Mouse (Mus musculus): Measurements from ENCODE around the gene Aph1a. TPM values are rescaled to one million over a fixed set of nuclear protein-coding genes. Genes with fewer than 3 reads are reported as not detected.
A peak's percentile ranks its signal among the peaks of the same experiment; 100 is the strongest.

Aph1a gene
- total and polyA plus RNA-seq, 2 experiments from 2014 or later = 46.0 to 77.2 TPM

DNA sequence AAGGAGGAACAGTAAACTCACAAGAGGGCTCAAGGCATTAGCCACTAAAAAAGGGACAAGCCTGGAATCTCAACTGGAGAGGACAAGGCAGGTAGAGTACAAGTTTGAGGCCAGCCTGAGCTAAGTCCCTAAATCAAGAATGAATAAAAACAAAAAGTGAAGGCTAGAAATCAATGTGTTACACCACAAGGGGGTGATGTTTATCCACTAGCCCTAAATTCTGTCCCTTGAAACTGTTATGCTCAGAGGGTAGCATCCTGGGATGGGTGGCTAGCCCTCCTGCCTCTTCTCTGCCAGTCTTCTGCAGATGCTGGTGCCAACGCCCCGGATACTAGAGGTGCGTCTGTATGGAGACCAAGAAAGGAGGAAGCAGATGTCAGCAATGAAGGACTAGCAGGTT is 33.4 kb upstream of the Aph1a start:
- Histone ChIP-seq H3K27ac (ENCODE audit: low read depth, low read length) (no peak overlapping the region), H3K9ac (no peak overlapping the region), H3K4me2 (ENCODE audit: low read depth) (no peak overlapping the region), H3K27me3 (ENCODE audit: insufficient read depth, low read length) (no peaks in the 10 kb centered on the region), H3K4me1 (ENCODE audit: insufficient read depth) (no peaks in the 10 kb centered on the region), H3K9me3 (ENCODE audit: low read length) (no peaks in the 10 kb centered on the region), H3K4me3 (ENCODE audit: low read depth, low read length) (no peak overlapping the region), H3K36me3 (ENCODE audit: insufficient read depth) (peaks cover 14% of the 10 kb centered on the region; the same call in 1 of the 2 replicates)
- WGBS = 86% methylated on average over 3 of the region's 3 CpGs
- no peak for DNase-seq
- no peak for ATAC-seq
- TF ChIP-seq CTCF (IDR thresholded peaks at IDR 0.05; ENCODE audit: low read depth) = peak; percentile 22; the same call in 1 of the 2 replicates

DNA sequence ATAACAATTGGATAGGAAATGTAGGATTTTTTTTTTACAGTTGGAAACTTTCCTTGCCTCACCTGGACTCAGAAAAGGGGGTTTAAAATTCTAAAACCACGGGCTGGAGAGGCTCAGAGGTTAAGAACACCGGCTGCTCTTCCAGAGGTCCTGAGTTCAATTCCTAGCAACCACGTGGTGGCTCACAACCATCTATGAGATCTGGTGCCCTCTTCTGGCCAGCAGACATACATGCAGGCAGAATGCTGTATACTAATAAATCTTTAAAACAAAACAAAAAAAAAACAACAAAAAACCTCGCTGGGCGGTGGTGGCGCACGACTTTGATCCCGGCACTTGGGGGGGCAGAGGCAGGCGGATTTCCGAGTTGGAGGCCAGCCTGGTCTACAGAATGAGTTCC is 32.6 kb upstream of the Aph1a start:
- no peak overlapping the region for H3K27ac ChIP-seq (ENCODE audit: low read depth, low read length)
- H3K4me1 ChIP-seq (ENCODE audit: insufficient read depth) = no peaks in the 10 kb centered on the region
- H3K9me3 ChIP-seq (ENCODE audit: low read length) = no peaks in the 10 kb centered on the region
- H3K4me2 ChIP-seq (ENCODE audit: low read depth) = no peak overlapping the region
- no peaks in the 10 kb centered on the region for H3K27me3 ChIP-seq (ENCODE audit: insufficient read depth, low read length)
- DNase-seq = no peak
- 79% methylated on average over 10 of the region's 10 CpGs for WGBS
- H3K9ac ChIP-seq = no peak overlapping the region
- H3K36me3 ChIP-seq (ENCODE audit: insufficient read depth) = peaks cover 14% of the 10 kb centered on the region; the same call in 1 of the 2 replicates
- no peak overlapping the region for H3K4me3 ChIP-seq (ENCODE audit: low read depth, low read length)
- no peak for ATAC-seq
- peak; percentile 36; the same call in 1 of the 2 replicates for TF ChIP-seq CTCF (IDR thresholded peaks at IDR 0.05; ENCODE audit: low read depth)

DNA sequence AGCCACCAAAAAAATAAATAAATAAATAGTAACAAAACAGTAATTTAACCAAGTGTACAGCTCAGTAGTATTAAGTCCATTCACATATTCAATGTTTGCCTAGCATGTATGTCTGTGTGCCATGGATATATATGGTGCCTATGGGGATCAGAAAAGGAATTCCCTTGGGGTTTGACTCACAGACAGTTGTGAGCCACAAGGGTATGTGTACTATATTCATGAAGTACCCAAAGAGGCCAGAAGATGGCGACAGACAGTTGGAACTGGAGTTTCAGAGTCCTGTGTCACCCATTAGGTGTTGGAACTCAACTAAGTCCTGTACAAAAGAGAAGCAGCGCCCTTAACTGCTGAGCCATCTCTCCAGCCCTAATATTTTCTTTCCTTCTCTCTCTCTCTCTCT is 32.0 kb upstream of the Aph1a start:
- no peak overlapping the region for H3K4me2 ChIP-seq (ENCODE audit: low read depth)
- H3K9ac ChIP-seq = no peak overlapping the region
- no peak overlapping the region for H3K27ac ChIP-seq (ENCODE audit: low read depth, low read length)
- 28% methylated on average over 2 of the region's 2 CpGs for WGBS
- H3K27me3 ChIP-seq (ENCODE audit: insufficient read depth, low read length) = no peaks in the 10 kb centered on the region
- H3K9me3 ChIP-seq (ENCODE audit: low read length) = no peaks in the 10 kb centered on the region
- H3K4me1 ChIP-seq (ENCODE audit: insufficient read depth) = no peaks in the 10 kb centered on the region
- TF ChIP-seq CTCF (IDR thresholded peaks at IDR 0.05; ENCODE audit: low read depth) = peak; percentile 81
- ATAC-seq (peak; percentile 83), DNase-seq (peak; percentile 81)
- H3K4me3 ChIP-seq (ENCODE audit: low read depth, low read length) = no peak overlapping the region
- H3K36me3 ChIP-seq (ENCODE audit: insufficient read depth) = peaks cover 14% of the 10 kb centered on the region; the same call in 1 of the 2 replicates

DNA sequence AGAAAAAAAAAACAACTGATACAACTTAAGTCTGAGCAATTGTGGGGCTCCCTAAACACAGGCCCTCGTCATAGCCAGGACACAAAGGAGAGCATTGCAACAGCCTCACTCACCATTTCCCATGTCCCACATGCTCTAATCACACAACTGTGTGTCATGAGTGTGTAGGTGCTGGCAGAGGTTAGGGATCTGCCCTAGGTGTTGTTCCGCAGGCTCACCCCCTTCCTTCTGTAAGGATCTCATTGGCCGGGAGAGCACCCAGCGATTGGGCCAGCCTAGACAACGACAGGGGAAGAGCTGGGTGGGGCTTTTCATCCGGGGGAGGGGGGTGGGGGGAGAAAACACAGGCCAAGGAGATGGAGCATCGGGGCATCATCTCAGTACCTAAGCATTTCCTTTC is 30.2 kb upstream of the Aph1a start:
- ATAC-seq (no peak), DNase-seq (no peak)
- Histone ChIP-seq H3K9ac (no peak overlapping the region), H3K36me3 (ENCODE audit: insufficient read depth) (peaks cover 18% of the 10 kb centered on the region; the same call in 1 of the 2 replicates), H3K4me1 (ENCODE audit: insufficient read depth) (no peaks in the 10 kb centered on the region), H3K27me3 (ENCODE audit: insufficient read depth, low read length) (no peaks in the 10 kb centered on the region), H3K4me2 (ENCODE audit: low read depth) (no peak overlapping the region), H3K9me3 (ENCODE audit: low read length) (no peaks in the 10 kb centered on the region), H3K4me3 (ENCODE audit: low read depth, low read length) (no peak overlapping the region), H3K27ac (ENCODE audit: low read depth, low read length) (no peak overlapping the region)
- 85% methylated on average over 7 of the region's 7 CpGs for WGBS
- TF ChIP-seq CTCF (IDR thresholded peaks at IDR 0.05; ENCODE audit: low read depth) = no peak

DNA sequence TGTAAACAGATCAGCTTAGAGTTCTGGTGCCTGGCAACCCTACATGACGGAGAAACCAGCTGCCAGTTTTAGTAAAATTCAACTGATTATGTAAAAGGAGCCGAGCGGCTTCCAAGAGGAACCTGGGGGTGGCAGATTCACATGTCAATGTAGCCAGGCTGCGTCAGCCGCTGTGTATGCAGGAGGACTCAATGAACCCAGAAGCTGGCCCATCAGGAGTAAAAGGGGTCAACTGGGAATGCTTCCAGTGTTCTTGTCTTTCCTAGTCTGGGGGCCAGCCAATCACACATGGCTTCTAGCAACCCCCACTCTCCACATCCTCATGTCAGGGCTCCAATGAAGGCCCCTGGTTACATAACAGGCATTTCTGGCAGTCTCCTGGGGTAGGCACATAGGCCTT is 28.7 kb upstream of the Aph1a start:
- no peak overlapping the region for H3K27ac ChIP-seq (ENCODE audit: low read depth, low read length)
- H3K9me3 ChIP-seq (ENCODE audit: low read length) = no peaks in the 10 kb centered on the region
- no peak for DNase-seq
- no peak for TF ChIP-seq CTCF (IDR thresholded peaks at IDR 0.05; ENCODE audit: low read depth)
- no peak overlapping the region for H3K4me2 ChIP-seq (ENCODE audit: low read depth)
- peaks cover 23% of the 10 kb centered on the region; the same call in 1 of the 2 replicates for H3K36me3 ChIP-seq (ENCODE audit: insufficient read depth)
- no peak overlapping the region for H3K4me3 ChIP-seq (ENCODE audit: low read depth, low read length)
- H3K4me1 ChIP-seq (ENCODE audit: insufficient read depth) = no peaks in the 10 kb centered on the region
- H3K9ac ChIP-seq = no peak overlapping the region
- 87% methylated on average over 5 of the region's 5 CpGs for WGBS
- H3K27me3 ChIP-seq (ENCODE audit: insufficient read depth, low read length) = no peaks in the 10 kb centered on the region
- no peak for ATAC-seq

DNA sequence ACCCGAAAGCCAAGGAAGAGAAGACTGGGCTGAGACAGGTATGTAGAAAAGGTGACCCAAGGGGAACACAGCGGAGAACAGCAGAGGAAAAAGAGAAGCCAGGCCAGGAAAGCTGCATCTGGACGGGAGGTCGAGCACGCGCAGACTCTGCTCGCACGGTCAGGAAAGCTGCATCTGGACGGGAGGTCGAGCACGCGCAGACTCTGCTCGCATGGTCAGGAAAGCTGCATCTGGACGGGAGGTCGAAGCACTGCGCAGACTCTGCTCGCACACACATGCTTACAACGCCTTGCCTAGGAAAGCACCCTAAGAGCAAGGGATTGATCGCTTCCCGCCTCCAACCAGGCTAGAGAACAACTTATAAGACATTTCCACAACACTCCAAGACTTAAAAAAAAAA is 28.2 kb upstream of the Aph1a start:
- Histone ChIP-seq H3K27me3 (ENCODE audit: insufficient read depth, low read length) (no peaks in the 10 kb centered on the region), H3K4me1 (ENCODE audit: insufficient read depth) (peaks cover 2% of the 10 kb centered on the region; the same call in 1 of the 2 replicates), H3K27ac (ENCODE audit: low read depth, low read length) (no peak overlapping the region), H3K4me3 (ENCODE audit: low read depth, low read length) (no peak overlapping the region), H3K9me3 (ENCODE audit: low read length) (no peaks in the 10 kb centered on the region), H3K9ac (no peak overlapping the region), H3K36me3 (ENCODE audit: insufficient read depth) (peaks cover 23% of the 10 kb centered on the region; the same call in 1 of the 2 replicates), H3K4me2 (ENCODE audit: low read depth) (no peak overlapping the region)
- ATAC-seq (no peak), DNase-seq (no peak)
- TF ChIP-seq CTCF (IDR thresholded peaks at IDR 0.05; ENCODE audit: low read depth) = no peak
- 96% methylated on average over 20 of the region's 20 CpGs for WGBS

DNA sequence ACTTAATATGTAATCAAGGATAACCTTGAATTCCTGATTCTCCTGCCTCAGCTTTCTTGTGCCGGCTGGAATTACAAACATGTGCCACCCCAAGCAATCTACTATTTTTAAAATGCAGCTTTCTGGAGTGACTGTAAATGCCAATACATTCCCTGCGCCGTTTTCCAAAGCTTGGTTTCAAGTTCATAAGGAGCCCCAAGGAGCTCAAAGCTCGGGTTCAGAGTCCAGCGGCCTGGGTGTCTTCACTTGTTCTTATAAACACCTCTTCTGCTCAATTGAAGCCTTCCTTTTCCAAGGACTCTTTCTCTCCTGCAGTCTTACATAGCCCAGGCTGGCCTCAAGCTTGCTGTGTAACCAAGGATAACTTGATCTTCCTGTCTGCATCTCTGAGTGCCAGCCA is 27.7 kb upstream of the Aph1a start:
- H3K27me3 ChIP-seq (ENCODE audit: insufficient read depth, low read length) = no peaks in the 10 kb centered on the region
- H3K4me2 ChIP-seq (ENCODE audit: low read depth) = no peak overlapping the region
- H3K4me3 ChIP-seq (ENCODE audit: low read depth, low read length) = no peak overlapping the region
- TF ChIP-seq CTCF (IDR thresholded peaks at IDR 0.05; ENCODE audit: low read depth) = no peak
- no peaks in the 10 kb centered on the region for H3K9me3 ChIP-seq (ENCODE audit: low read length)
- WGBS = 88% methylated on average over 5 of the region's 5 CpGs
- no peak for DNase-seq
- H3K4me1 ChIP-seq (ENCODE audit: insufficient read depth) = peaks cover 6% of the 10 kb centered on the region; the same call in 1 of the 2 replicates
- H3K27ac ChIP-seq (ENCODE audit: low read depth, low read length) = no peak overlapping the region
- no peak for ATAC-seq
- H3K9ac ChIP-seq = no peak overlapping the region
- peaks cover 23% of the 10 kb centered on the region; the same call in 1 of the 2 replicates for H3K36me3 ChIP-seq (ENCODE audit: insufficient read depth)

Data from forebrain, postnatal 0 days (tissue).